Mouse (Mus musculus) C2C12 (cell line): ENCODE data around the gene Stap1. TPM values are rescaled to one million over a fixed set of nuclear protein-coding genes. Genes with fewer than 3 reads are reported as not detected.

Source experiments
- H3K27me3 ChIP-seq: one replicate; pipeline ENCODE4 v1.6.1; 2011; ENCODE audit not compliant: control insufficient read depth, insufficient read depth, insufficient read length
- H3K36me3 ChIP-seq: one replicate; pipeline ENCODE4 v1.6.1; 2011; ENCODE audit not compliant: control insufficient read depth, insufficient read depth
- H3K4me3 ChIP-seq: one replicate; pipeline ENCODE4 v1.5.1; 2011; ENCODE audit warnings: mild to moderate bottlenecking, control low read depth; ENCODE audit not compliant: poor library complexity, insufficient read depth, severe bottlenecking
- H3K79me2 ChIP-seq: one replicate; pipeline ENCODE4 v1.6.1; 2011; ENCODE audit not compliant: control insufficient read depth, insufficient read depth
- H3K79me3 ChIP-seq: one replicate; pipeline ENCODE4 v1.6.1; 2011; ENCODE audit warnings: low read depth, control low read depth
- H3ac ChIP-seq: one replicate; pipeline ENCODE3; 2011; ENCODE audit warnings: low read depth; ENCODE audit not compliant: control insufficient read depth, insufficient read length
- CEBPB ChIP-seq: IDR thresholded peaks from one replicate; pipeline ENCODE4 v1.6.1; 2011; ENCODE audit warnings: low read depth, mild to moderate bottlenecking, control low read depth, moderate library complexity
- CTCF ChIP-seq: IDR thresholded peaks from one replicate; pipeline ENCODE4 v1.5.1; 2011; ENCODE audit not compliant: control insufficient read depth, insufficient read depth, insufficient read length
- FOSL1 ChIP-seq: IDR thresholded peaks from one replicate; pipeline ENCODE4 v1.8.0; 2011; ENCODE audit warnings: mild to moderate bottlenecking, low read length; ENCODE audit not compliant: poor library complexity, insufficient read depth, severe bottlenecking
- MAX ChIP-seq: IDR thresholded peaks from one replicate; pipeline ENCODE4 v1.6.1; 2011; ENCODE audit warnings: mild to moderate bottlenecking, control low read depth
- MYOD1 ChIP-seq: IDR thresholded peaks from one replicate; pipeline ENCODE4 v1.6.1; 2011; ENCODE audit warnings: low read depth; ENCODE audit not compliant: control insufficient read depth, insufficient read length
- MYOG ChIP-seq: IDR thresholded peaks from one replicate; pipeline ENCODE4 v1.6.1; 2011; ENCODE audit not compliant: control insufficient read depth, insufficient read length; ENCODE audit errors: extremely low read depth
- USF1 ChIP-seq: IDR thresholded peaks from one replicate; pipeline ENCODE4 v1.6.1; 2011; ENCODE audit warnings: low read depth, mild to moderate bottlenecking, control low read depth, moderate library complexity
- long read RNA-seq, 2 experiments: library from polyadenylated mRNA; unstranded; transcript quantifications; one replicate each; pipeline ENCODE4 v2.0.0; 2019 to 2020
- polyA plus RNA-seq: library from polyadenylated mRNA; unstranded; fragments of >200 nt; fragmentation: generic; extraction: Trizol; gene quantifications from one replicate; pipeline ENCODE4 v1.2.1, GENCODE M21; 2012; ENCODE audit warnings: missing spikeins

Stap1 gene
- polyA plus RNA-seq = 0.01 TPM
- long read RNA-seq, experiment 1 = 0 reads
- long read RNA-seq, experiment 2 = 0 reads

- H3K79me3 ChIP-seq = no peaks in the 10 kb centered on the region
- H3ac ChIP-seq = no peak within 1 kb of the TSS
- H3K4me3 ChIP-seq = no peak within 1 kb of the TSS
- H3K27me3 ChIP-seq = no peaks in the 10 kb centered on the region
- H3K79me2 ChIP-seq = no peaks in the 10 kb centered on the region
- no peak for TF ChIP-seq CEBPB
- TF ChIP-seq CTCF = no peak
- no peak for TF ChIP-seq USF1
- no peak for TF ChIP-seq MAX
- TF ChIP-seq MYOD1 = no peak
- no peak for TF ChIP-seq FOSL1
- no peak for TF ChIP-seq MYOG
- no peaks in the 10 kb centered on the region for H3K36me3 ChIP-seq
These were observed at the start of gene Stap1 for GRCm38 (mm10) chr5:86071538-86071937. Gene Stap1 (plus strand): TSS chr5:86071746.

- Histone ChIP-seq H3K4me3 (no peak overlapping the region), H3K27me3 (no peaks in the 10 kb centered on the region), H3K36me3 (peaks cover 77% of the 10 kb centered on the region), H3K79me3 (no peaks in the 10 kb centered on the region), H3ac (no peak overlapping the region), H3K79me2 (no peaks in the 10 kb centered on the region)
- TF ChIP-seq MYOG (no peak), USF1 (no peak), CTCF (no peak), CEBPB (no peak), FOSL1 (no peak), MAX (no peak), MYOD1 (no peak)
These were observed 41.7 kb upstream of the Stap1 start for GRCm38 (mm10) chr5:86029820-86030219.

DNA sequence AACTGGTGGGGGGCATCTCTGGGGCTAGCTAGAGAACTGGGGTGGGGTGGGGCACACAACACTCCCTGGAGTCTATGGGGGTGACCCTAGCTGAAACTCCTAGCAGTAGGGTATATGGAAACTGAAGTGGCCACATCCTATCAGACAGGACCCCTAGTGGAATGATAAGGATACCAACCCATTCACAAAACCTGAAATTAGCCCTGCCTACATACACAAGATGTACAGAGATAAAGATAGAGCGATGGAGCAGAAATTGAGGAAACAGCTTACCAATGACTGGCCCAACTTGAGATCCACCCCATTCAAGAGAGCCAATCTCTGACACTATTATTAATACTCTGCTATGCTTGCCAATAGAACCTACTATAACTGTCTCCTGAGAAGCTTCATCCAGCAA is 8.0 kb upstream of the Stap1 start:
- H3K4me3 ChIP-seq = no peak overlapping the region
- H3K27me3 ChIP-seq = no peaks in the 10 kb centered on the region
- H3K79me2 ChIP-seq = peaks cover 55% of the 10 kb centered on the region
- H3ac ChIP-seq = no peak overlapping the region
- no peak for TF ChIP-seq MAX
- TF ChIP-seq MYOD1 = no peak
- no peak for TF ChIP-seq MYOG
- no peak for TF ChIP-seq FOSL1
- peaks cover under 1% of the 10 kb centered on the region for H3K36me3 ChIP-seq
- H3K79me3 ChIP-seq = peaks cover 42% of the 10 kb centered on the region

- Histone ChIP-seq H3K4me3 (peak within 1 kb of the TSS; percentile 55), H3ac (peak within 1 kb of the TSS; percentile 59), H3K27me3 (no peaks in the 10 kb centered on the region), H3K79me3 (peaks cover 37% of the 10 kb centered on the region), H3K79me2 (peaks cover 45% of the 10 kb centered on the region), H3K36me3 (no peaks in the 10 kb centered on the region)
- TF ChIP-seq MAX (peak; percentile 22), USF1 (no peak)
These were observed 6.3 kb upstream of the Stap1 start, which contains the start of gene Cenpc1 for GRCm38 (mm10) chr5:86065101-86065875. Gene Cenpc1 (minus strand): TSS chr5:86065583.

DNA sequence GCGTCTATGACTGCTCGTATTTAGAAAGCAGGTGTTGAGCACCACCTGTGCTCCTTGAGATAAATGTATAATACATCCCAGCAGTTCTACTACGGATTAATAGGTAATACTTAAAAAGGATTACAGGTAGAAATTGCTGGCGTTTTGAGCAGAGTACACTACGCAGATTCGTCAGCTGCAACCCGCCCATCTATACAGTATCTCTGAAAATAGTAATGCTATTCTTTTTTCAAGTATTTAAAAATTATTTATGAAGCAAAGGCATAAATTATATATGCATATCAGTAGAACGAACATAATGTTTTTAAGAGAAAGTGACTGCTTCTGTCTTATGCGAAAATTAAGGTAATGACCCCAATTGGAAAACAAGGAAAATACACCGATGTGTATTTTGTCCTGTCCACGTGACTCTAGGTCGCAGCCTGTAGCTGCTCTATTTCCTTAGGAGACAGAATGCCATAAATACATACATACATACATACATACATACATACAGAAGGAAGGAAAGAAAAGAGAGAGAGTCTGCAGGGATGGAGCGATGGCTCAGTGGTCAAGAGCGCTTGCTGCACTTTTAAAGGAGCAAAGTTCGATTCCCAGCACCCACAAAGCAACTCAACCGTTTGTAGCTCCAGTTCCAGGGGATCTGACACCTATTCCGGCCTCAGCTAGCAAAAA is 5.5 kb upstream of the Stap1 start:
- TF ChIP-seq MYOG = no peak
- TF ChIP-seq MAX = no peak
- TF ChIP-seq USF1 = peak; percentile 87
- no peak for TF ChIP-seq CEBPB
- no peak for TF ChIP-seq FOSL1
- no peak for TF ChIP-seq CTCF
- TF ChIP-seq MYOD1 = no peak
- Histone ChIP-seq H3K79me2 (peaks cover 40% of the 10 kb centered on the region), H3K4me3 (peak overlapping the region; percentile 6), H3K79me3 (peaks cover 32% of the 10 kb centered on the region), H3K36me3 (no peaks in the 10 kb centered on the region), H3ac (no peak overlapping the region), H3K27me3 (no peaks in the 10 kb centered on the region)

DNA sequence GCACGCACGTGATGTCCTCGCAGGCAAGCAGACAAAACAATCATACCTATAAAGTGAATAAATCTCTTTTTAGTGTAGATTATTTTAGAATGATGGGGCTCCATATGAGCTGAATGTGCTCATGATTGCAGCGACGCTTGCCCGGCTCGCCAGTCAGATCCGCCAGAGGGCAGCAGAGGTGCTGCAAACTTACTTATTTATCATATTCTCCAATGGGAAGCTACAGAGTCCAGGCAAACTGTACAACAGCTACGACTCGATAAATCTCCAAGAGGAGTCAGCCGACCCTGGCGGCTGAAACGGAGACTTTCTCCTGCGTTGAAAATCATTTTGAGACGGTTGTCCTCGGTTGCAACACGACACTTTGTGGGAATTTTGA is 5.0 kb upstream of the Stap1 start:
- peak; percentile 42 for TF ChIP-seq MAX
- peak; percentile 14 for TF ChIP-seq CEBPB
- peak; percentile 62 for TF ChIP-seq CTCF
- no peak for TF ChIP-seq MYOD1
- TF ChIP-seq USF1 = no peak
- TF ChIP-seq FOSL1 = no peak
- TF ChIP-seq MYOG = no peak
- H3K79me2 ChIP-seq = peaks cover 36% of the 10 kb centered on the region
- no peak overlapping the region for H3K4me3 ChIP-seq
- H3K36me3 ChIP-seq = no peaks in the 10 kb centered on the region
- H3K79me3 ChIP-seq = peaks cover 29% of the 10 kb centered on the region
- peak overlapping the region; percentile 47 for H3ac ChIP-seq
- no peaks in the 10 kb centered on the region for H3K27me3 ChIP-seq
